Mouse (Mus musculus) right cerebral cortex, postnatal 14 days (tissue): Measurements from ENCODE around the gene Trappc3.
A peak's percentile ranks its signal among the peaks of the same experiment; 100 is the strongest.

ENCODE experiments used
- DNase-seq: peaks from one replicate; pipeline ENCODE4 v3.0.0; 2022

Gene Trappc3

GRCm38 (mm10) chr4:126252411-126253237 is 9.5 kb upstream of the Trappc3 start:
- no peak for DNase-seq

- DNase-seq = no peak
Measured at GRCm38 (mm10) chr4:126253637-126254272, 8.4 kb upstream of the Trappc3 start.

- peak; percentile 59 for DNase-seq
Measured at GRCm38 (mm10) chr4:126254315-126255112, 7.6 kb upstream of the Trappc3 start.

DNA sequence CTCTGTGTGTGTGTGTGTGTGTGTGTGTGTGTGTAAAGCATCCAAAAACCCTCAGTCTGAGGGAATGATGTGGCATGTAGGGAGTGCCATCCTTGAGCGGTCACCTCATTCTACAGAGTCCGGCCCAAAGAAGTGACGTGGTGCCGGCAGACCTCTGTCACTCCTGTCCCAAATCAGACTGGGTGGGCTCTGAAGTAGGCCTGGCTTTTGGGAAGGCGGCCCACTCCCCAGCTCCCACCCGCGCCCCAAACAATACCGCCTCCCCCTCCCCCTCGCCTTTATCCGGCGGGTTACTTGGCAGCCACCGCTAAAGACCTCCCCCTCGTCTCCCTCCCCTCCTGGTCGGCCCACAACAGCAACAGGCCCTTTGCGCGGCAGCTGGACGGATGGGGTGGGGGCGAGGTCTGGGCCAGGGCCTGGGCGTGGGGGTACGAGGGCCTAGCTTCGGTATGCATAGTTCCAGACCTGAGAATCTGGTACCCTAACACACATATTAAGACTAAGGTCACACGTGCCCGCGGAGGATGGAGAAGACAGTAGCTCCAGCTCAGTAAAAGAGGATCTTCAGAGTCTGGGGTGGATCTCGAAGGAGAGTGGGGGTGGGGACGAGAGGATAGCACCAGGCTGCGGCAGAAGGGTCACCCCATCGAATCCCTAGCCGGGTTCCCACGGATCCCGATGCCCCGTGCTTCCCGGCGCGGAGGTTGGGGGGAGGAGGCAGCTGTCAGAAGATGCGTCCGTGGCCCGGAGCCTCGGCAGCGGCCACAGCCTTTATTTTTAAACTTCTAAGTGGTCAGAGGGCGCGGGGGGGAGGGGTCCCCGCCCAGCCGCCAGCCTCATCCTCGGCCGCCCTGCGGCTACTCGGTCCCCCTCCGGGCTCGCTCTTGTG is 6.8 kb upstream of the Trappc3 start:
- no peak for DNase-seq

DNA sequence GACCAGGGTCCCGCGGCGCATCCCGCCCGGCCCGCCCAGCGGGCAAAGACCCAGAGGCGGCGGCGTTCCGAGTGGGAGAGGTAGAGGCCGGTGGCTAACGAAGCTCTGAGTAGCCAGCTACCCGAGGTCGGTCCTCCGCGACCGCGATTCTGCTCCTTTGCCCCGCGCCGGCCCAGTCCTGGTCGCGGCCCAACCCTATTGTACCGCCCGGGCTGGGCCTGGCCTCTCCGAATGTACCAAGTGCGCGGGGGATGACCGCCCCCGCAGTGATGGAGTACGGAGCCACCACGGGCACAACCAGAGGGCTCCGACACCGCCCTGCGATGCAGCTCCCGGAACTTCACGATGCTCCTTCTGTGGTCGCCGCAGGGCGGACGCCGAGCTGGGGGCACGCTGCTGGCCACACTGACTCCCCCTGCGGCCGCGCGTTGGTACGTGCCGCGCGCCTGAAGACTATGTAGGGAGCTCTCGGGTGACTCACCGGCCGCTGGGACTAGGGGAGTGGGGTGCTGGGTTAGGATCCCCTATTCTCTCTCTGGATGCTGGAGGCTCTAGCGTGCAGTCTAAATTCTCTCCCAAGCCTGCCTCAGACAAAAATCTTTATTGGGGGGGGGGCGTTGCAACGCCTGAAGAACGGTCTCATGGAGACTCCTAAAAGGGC is 5.9 kb upstream of the Trappc3 start, which contains the start of gene Map7d1:
Map7d1 (minus strand) TSS at position 213 of the 661 bp plus-strand sequence.
- DNase-seq = peak; percentile 85

GRCm38 (mm10) chr4:126256967-126257881 is 4.9 kb upstream of the Trappc3 start:
- DNase-seq = no peak

DNA sequence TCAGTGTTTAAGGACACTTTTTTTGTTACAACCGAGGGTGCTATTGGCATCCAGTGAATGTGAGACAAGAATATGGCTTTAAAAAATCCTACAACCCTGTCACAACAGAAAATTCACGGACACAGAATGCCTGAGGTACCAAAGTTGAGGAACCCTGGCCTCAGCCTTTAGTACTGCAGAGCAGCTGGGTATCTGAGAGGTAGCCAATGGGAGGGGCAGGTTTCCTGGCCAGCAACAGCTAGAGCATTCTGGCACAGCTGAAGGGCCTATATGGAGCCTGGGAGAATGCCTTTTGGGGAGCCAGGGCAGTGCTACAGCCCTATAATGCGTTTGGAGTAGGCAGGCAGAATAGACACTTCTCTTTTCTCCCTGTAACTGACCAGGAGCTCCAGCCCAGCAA is 3.1 kb upstream of the Trappc3 start:
- no peak for DNase-seq

- DNase-seq = no peak
Measured at GRCm38 (mm10) chr4:126259523-126260160, 2.5 kb upstream of the Trappc3 start.

GRCm38 (mm10) chr4:126260520-126261201 is 1.5 kb upstream of the Trappc3 start:
- no peak for DNase-seq

DNA sequence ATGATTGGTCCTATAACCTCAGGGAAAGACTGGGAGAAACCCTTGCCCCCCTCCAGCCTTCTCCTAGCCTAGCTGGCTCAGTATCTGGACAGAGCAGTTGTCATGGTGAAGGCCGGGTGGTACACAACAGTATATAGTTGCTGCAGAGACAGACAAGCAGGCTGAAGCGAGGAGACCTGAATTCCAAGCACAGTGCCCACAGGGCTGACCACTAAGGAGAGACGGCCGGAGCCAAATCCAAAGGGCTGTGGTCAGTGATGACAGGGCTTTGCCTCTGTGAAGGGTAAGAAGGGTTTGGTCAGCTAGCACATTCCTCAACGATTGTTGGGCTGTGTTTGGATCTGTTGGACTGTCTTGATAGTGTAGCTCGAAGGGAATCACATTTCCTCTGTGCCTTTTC is 859 bp upstream of the Trappc3 start:
- no peak for DNase-seq

- no peak for DNase-seq
Measured at GRCm38 (mm10) chr4:126261675-126262074, 450 bp upstream of the Trappc3 start.

DNA sequence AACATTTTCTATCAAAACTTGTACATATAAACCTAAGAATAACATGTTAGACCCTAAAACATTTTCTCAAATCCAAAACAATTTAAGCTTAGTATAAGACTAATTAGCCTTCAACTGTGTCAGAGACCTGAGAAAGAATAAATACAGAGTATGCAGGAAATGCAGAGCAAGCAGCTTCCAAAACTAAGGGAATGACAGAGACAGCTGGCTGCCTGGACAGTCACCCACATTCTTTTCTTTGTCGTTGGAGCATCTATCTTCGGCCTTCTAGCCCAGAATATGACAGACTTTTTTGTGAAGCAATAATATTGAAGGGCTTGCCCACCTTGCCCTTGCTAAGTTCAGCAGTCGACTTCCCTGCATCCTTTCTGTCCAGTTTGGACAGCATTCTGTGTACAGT is 7.2 kb downstream of the Trappc3 start:
- DNase-seq = no peak

GRCm38 (mm10) chr4:126273753-126274152 is 11.6 kb downstream of the Trappc3 start:
- no peak for DNase-seq

DNA sequence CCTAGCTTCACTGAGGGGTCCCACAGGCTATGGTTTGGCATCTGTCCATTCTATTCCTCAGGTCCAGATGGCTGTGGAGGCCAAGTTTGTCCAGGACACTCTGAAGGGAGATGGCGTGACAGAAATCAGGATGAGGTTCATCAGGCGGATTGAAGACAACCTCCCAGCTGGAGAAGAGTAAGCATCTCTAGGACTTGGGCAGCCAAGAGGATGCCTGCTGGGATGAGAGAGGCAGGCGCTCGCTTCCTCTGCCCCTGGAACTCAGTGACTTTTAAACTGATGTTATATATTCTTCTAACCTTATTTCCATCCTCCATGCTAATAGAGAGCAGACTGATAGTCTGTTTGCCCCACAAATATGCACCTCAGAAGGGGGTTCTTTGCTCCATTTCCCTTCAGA is 13.0 kb downstream of the Trappc3 start:
- DNase-seq = no peak

- DNase-seq = no peak
Measured at GRCm38 (mm10) chr4:126275681-126276131, 13.6 kb downstream of the Trappc3 start.

DNA sequence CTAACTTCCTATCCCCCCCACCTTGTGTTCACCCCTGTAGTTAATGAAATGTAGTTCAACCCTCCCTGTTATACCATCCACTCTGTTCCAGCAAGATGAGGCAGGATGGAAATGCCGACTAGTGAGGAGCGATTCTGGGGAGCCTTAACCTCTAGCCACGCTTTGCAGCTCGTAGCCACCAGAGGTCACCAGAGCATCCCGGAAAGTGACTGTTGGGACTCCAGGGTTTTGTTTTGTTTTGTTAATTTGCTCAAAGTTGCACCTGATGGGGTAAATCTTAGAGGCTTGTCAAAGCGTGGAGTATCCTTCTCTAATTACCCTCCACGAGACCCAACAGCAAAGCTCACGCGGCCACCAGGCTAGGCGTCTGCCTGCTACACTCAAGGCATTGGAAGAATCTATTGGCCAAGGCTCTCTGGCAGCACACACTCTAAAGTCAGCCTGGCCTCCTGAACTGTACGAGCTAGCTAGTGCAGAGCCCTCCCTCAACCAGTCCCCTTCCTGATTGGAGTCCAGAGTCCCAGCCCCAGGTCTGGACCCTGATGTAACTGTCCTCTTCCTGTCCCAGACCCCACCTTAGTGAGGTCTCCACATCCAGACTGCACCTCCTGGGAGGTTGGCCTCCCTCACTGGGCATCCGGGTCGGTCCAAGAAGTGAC is 15.9 kb downstream of the Trappc3 start:
- DNase-seq = peak; percentile 47

DNA sequence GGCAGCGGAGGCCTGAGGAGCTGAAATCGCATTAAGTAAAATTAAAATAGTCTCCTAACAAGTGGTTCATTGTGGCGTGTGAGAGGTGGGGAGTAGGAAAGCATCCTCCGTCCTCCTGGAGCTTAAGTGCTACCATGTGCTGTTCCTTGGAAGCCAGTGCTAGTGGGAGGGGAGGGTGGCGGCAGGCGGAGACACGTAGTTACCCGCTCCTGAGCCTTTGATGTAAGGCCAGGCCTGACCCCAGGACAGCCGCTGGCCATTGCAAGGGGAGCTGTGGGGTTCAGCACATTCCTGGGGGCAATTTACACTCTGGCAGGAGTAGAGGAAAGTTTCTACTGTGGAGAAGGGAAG is 16.4 kb downstream of the Trappc3 start:
- DNase-seq = no peak

- no peak for DNase-seq
Measured at GRCm38 (mm10) chr4:126278961-126279360, 16.8 kb downstream of the Trappc3 start.

DNA sequence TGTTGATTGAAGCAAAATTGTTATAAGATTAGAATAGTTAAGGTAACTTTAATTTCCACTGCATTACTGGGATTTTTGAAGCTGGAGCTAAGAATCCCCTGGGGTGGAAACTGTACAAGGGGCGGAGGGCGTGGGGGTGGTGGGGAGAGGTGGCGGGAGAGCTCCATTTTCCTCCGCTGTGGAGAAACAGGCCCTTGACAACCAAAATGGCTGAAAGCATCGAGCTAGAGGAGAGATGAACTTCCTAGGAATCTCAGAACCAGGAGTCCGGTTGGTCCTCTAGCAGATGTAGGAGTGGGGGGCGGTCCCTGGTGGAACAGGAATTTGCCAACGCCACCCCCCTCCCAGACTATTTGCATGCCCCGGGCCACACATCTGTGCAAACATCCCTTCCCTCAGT is 19.6 kb downstream of the Trappc3 start:
- no peak for DNase-seq
